Mouse (Mus musculus): ENCODE results near the gene Gm45521. TPM values are rescaled to one million over a fixed set of nuclear protein-coding genes. Genes with fewer than 3 reads are reported as not detected.

Gene Gm45521
- polyA plus RNA-seq, 1 experiment from 2014 or later, result not detected

DNA sequence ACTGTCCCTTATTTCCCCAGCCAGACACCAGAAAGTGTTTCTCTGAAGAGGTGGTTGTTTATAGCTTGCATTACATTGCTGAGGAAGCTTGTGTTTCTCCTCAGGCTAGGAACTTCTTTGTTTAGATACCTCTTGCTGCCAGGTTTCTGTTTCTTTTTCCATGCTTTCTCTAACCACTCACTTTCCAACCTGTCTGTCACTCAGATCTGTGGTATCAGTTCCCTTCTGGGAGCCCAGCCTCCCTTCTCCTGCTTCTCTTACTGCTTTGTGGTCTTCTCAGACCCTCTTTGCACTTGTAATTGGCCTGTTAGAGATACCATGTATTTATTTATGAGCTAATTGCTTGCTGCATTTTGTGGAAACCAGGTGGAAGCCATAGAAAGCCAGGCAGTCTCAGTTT lies 33.5 kb upstream of the Gm45521 start:
- no peak overlapping the region for H3K27ac ChIP-seq (replicated peaks; ENCODE audit: low read depth, low read length)
- no peak for ATAC-seq (replicated peaks; ENCODE audit: insufficient number of reproducible peaks, low FRiP score, low TSS enrichment, low read depth)
- no peaks in the 10 kb centered on the region; the same call in none of the 2 replicates for H3K36me3 ChIP-seq (replicated peaks; ENCODE audit: control insufficient read depth, insufficient read depth, low read depth, low read length)

DNA sequence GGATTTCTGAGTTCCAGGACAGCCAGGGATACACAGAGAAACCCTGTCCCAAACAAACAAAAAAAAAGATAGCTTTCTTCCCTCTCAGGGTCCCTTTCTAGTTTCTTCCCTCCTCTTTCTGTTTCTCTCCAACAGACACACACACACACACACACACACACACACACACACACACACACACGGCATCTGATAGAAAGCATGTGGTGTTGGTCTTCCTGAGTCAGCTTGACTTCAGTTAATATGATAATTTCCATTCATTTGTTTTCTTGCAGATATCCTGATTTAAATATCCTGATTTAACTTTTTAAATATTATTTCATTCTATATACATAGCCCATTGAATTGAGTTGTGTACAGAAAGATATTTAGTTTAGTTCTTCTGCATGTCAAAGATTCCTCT lies 28.7 kb upstream of the Gm45521 start:
- DNase-seq (ENCODE audit: low spot score), result no peak
- no peak overlapping the region for H3K27ac ChIP-seq (replicated peaks; ENCODE audit: low read depth, low read length)
- ATAC-seq (replicated peaks; ENCODE audit: insufficient number of reproducible peaks, low FRiP score, low TSS enrichment, low read depth), result no peak
- H3K9me3 ChIP-seq (replicated peaks; ENCODE audit: control insufficient read depth, low read length), result no peaks in the 10 kb centered on the region
- no peaks in the 10 kb centered on the region for H3K27me3 ChIP-seq (ENCODE audit: control insufficient read depth, insufficient read depth, low read length)
- no peaks in the 10 kb centered on the region for H3K4me1 ChIP-seq (ENCODE audit: control insufficient read depth, insufficient read depth, low read length)
- 80% methylated on average over 1 of the region's 1 CpGs for WGBS
- no peak overlapping the region for H3K4me3 ChIP-seq (ENCODE audit: low read depth, low read length)
- no peak overlapping the region for H3K4me2 ChIP-seq (ENCODE audit: low read depth, low read length)
- no peak overlapping the region for H3K9ac ChIP-seq (replicated peaks; ENCODE audit: low read length)
- H3K36me3 ChIP-seq (replicated peaks; ENCODE audit: control insufficient read depth, insufficient read depth, low read depth, low read length), result peaks cover 2% of the 10 kb centered on the region

More for the DNA sequence above, 33.5 kb upstream of the Gm45521 start:
- Histone ChIP-seq H3K9ac (replicated peaks; ENCODE audit: low read length) (no peak overlapping the region), H3K4me2 (ENCODE audit: low read depth, low read length) (no peak overlapping the region), H3K4me3 (ENCODE audit: low read depth, low read length) (no peak overlapping the region), H3K4me1 (ENCODE audit: control insufficient read depth, insufficient read depth, low read length) (no peaks in the 10 kb centered on the region), H3K27me3 (ENCODE audit: control insufficient read depth, insufficient read depth, low read length) (no peaks in the 10 kb centered on the region), H3K9me3 (replicated peaks; ENCODE audit: control insufficient read depth, low read length) (no peaks in the 10 kb centered on the region)
- DNase-seq (ENCODE audit: low spot score), result no peak

DNA sequence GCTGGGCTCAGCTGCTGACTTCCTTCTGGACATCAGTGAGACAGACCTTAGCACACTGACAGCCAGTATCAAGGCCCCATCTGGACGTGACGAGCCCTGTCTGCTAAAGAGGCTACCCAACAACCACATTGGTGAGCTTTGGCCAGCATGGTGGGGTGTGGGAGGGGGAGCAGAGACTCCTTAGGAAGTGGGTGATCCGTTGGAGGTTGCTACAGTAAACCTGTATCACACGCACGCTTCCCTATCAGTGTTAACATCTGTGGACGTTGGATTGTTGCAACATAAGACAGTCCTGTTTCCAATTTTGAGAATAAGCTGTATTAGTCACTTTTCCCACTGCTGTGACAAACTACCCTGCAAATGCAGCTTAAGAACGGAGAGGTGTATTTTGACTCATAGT lies 28.1 kb upstream of the Gm45521 start:
- no peak overlapping the region for H3K4me3 ChIP-seq (ENCODE audit: low read depth, low read length)
- H3K27ac ChIP-seq (replicated peaks; ENCODE audit: low read depth, low read length), result no peak overlapping the region
- no peak overlapping the region for H3K4me2 ChIP-seq (ENCODE audit: low read depth, low read length)
- 87% methylated on average over 7 of the region's 7 CpGs for WGBS
- no peaks in the 10 kb centered on the region for H3K9me3 ChIP-seq (replicated peaks; ENCODE audit: control insufficient read depth, low read length)
- no peaks in the 10 kb centered on the region for H3K27me3 ChIP-seq (ENCODE audit: control insufficient read depth, insufficient read depth, low read length)
- ATAC-seq (replicated peaks; ENCODE audit: insufficient number of reproducible peaks, low FRiP score, low TSS enrichment, low read depth), result no peak
- no peaks in the 10 kb centered on the region for H3K4me1 ChIP-seq (ENCODE audit: control insufficient read depth, insufficient read depth, low read length)
- no peak overlapping the region for H3K9ac ChIP-seq (replicated peaks; ENCODE audit: low read length)
- H3K36me3 ChIP-seq (replicated peaks; ENCODE audit: control insufficient read depth, insufficient read depth, low read depth, low read length), result peaks cover 2% of the 10 kb centered on the region
- no peak for DNase-seq (ENCODE audit: low spot score)

DNA sequence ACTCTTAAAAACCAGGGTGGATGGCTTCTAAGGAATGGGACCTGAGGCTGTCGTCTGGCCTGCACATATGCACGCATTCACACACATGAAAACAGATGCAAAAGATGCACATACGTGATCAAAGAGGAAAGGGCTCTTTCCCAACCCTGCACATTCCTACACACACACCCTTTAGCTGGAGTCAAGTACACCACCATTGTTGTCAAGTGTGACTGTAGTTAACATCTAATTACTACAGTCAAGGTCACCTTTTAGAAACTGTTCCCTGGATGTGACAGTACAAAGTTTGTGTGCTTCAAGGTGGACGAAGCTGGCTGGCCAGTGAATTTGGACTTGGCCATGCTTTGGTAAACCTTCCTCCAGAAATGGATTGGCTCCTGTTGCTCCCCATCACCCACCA lies 24.9 kb upstream of the Gm45521 start:
- H3K4me3 ChIP-seq (ENCODE audit: low read depth, low read length), result no peak overlapping the region
- ATAC-seq (replicated peaks; ENCODE audit: insufficient number of reproducible peaks, low FRiP score, low TSS enrichment, low read depth), result no peak
- no peaks in the 10 kb centered on the region for H3K27me3 ChIP-seq (ENCODE audit: control insufficient read depth, insufficient read depth, low read length)
- DNase-seq (ENCODE audit: low spot score), result no peak
- H3K27ac ChIP-seq (replicated peaks; ENCODE audit: low read depth, low read length), result no peak overlapping the region
- 95% methylated on average over 4 of the region's 4 CpGs for WGBS
- H3K36me3 ChIP-seq (replicated peaks; ENCODE audit: control insufficient read depth, insufficient read depth, low read depth, low read length), result peaks cover 2% of the 10 kb centered on the region
- H3K9me3 ChIP-seq (replicated peaks; ENCODE audit: control insufficient read depth, low read length), result no peaks in the 10 kb centered on the region
- no peak overlapping the region for H3K9ac ChIP-seq (replicated peaks; ENCODE audit: low read length)
- no peak overlapping the region for H3K4me2 ChIP-seq (ENCODE audit: low read depth, low read length)
- no peaks in the 10 kb centered on the region for H3K4me1 ChIP-seq (ENCODE audit: control insufficient read depth, insufficient read depth, low read length)

DNA sequence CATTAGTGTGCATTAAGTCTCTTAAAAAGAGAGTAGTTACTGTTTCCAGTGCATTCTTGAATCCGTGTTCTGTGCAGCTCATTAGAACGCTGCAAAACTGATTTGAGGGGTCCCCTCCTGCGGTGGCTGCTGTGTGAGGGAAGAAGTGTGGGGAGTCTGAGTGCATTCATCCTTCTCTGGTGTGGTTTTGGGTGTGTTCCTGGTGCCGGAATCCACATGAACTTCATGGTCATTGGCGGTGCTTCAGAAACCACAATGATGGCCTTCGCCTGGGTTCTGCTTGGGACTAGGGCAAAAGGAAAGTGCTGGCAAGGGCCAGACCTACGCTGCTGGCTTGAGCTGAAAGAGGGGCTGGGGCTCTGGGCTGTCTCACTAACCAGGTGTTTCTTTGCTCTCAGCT lies 22.9 kb upstream of the Gm45521 start:
- Histone ChIP-seq H3K4me2 (ENCODE audit: low read depth, low read length) (no peak overlapping the region), H3K27me3 (ENCODE audit: control insufficient read depth, insufficient read depth, low read length) (no peaks in the 10 kb centered on the region), H3K9me3 (replicated peaks; ENCODE audit: control insufficient read depth, low read length) (no peaks in the 10 kb centered on the region), H3K36me3 (replicated peaks; ENCODE audit: control insufficient read depth, insufficient read depth, low read depth, low read length) (peaks cover 2% of the 10 kb centered on the region), H3K27ac (replicated peaks; ENCODE audit: low read depth, low read length) (no peak overlapping the region), H3K4me3 (ENCODE audit: low read depth, low read length) (no peak overlapping the region), H3K4me1 (ENCODE audit: control insufficient read depth, insufficient read depth, low read length) (no peaks in the 10 kb centered on the region), H3K9ac (replicated peaks; ENCODE audit: low read length) (no peak overlapping the region)
- no peak for DNase-seq (ENCODE audit: low spot score)
- no peak for ATAC-seq (replicated peaks; ENCODE audit: insufficient number of reproducible peaks, low FRiP score, low TSS enrichment, low read depth)
- 94% methylated on average over 7 of the region's 7 CpGs for WGBS

DNA sequence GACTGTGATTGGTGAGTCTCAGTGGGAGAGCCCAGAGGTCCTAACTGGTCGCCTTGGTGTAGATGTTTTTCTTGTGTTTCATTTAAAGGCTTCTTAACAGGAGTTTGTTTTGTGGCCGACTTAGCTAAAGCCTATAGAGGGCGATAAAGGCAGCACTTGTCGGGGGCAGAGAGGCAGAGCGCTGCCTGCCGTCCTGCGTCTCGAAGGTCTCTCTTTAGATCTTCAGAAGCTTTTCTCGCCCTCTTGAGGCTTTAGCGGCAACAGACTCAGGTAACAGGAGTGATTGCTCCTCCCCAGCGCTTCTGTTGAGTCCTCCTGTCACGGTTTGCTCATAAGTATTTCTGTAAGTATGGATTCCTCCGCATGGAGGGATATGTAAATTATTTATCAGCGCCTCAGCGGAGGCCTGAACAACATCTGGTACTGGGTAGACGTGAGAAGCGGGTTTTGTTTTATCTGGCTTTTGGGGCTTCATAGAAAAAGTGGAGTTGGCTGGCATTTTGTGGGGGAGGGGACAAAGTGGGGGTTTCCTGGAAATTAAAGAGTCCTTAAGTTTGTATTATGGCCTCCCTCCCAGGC lies 19.9 kb upstream of the Gm45521 start:
- DNase-seq (ENCODE audit: low spot score), result peak; percentile 70
- no peaks in the 10 kb centered on the region for H3K27me3 ChIP-seq (ENCODE audit: control insufficient read depth, insufficient read depth, low read length)
- H3K9me3 ChIP-seq (replicated peaks; ENCODE audit: control insufficient read depth, low read length), result no peaks in the 10 kb centered on the region
- H3K27ac ChIP-seq (replicated peaks; ENCODE audit: low read depth, low read length), result no peak overlapping the region
- H3K4me1 ChIP-seq (ENCODE audit: control insufficient read depth, insufficient read depth, low read length), result no peaks in the 10 kb centered on the region
- H3K36me3 ChIP-seq (replicated peaks; ENCODE audit: control insufficient read depth, insufficient read depth, low read depth, low read length), result no peaks in the 10 kb centered on the region; the same call in 1 of the 2 replicates
- 0 out of 2 replicates have a peak, but pooled peaks have one; percentile 38 for ATAC-seq (replicated peaks; ENCODE audit: insufficient number of reproducible peaks, low FRiP score, low TSS enrichment, low read depth)
- 23% methylated on average over 17 of the region's 17 CpGs for WGBS
- H3K4me3 ChIP-seq (ENCODE audit: low read depth, low read length), result no peak overlapping the region
- no peak overlapping the region for H3K4me2 ChIP-seq (ENCODE audit: low read depth, low read length)
- no peak overlapping the region for H3K9ac ChIP-seq (replicated peaks; ENCODE audit: low read length)

DNA sequence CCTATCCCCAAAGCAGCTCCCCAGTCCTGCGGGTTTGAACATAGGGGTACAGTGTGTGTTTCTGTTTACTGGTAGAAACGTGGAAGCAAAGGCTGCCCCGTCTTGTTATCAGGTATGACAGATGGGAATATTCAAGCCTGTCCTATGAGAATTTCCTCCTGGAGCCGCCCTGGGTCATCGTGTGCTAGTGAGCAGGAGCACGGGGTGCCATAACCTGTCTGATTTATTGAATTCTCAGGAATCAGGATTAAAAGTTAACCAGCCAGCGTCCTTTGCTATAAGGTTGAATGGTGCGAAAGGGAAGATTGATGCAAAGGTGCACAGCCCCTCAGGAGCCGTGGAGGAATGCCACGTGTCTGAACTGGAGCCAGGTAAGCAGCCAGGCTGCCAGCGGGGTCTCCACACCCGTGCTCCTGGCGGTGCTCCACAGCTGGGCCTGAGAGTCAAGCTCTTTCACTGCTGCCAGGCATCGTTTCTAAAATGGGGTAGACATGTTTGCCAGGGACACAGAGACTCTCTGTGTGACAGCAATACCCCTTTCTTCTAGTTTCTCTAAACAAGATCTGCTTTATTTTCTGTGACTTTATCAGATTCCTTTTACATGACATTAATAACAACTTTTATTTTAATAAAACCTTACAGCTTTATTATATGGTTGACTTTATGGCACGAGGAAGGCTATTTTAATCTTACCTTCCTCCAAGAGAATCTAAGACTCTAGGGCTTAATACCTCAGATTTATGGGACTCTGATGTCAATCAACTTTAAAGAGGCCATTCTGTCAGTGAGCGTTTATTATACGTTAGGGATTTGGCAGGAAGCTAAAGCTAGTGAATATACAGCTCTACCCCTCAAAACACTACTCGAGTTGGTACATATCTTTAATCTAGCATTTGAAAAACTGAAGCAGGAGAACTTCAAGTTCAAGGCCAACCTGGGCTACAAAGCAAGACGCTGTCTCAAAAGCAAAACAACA lies 18.0 kb upstream of the Gm45521 start:
- no peak overlapping the region for H3K27ac ChIP-seq (replicated peaks; ENCODE audit: low read depth, low read length)
- no peaks in the 10 kb centered on the region for H3K27me3 ChIP-seq (ENCODE audit: control insufficient read depth, insufficient read depth, low read length)
- no peaks in the 10 kb centered on the region; the same call in 1 of the 2 replicates for H3K36me3 ChIP-seq (replicated peaks; ENCODE audit: control insufficient read depth, insufficient read depth, low read depth, low read length)
- no peak for ATAC-seq (replicated peaks; ENCODE audit: insufficient number of reproducible peaks, low FRiP score, low TSS enrichment, low read depth)
- H3K9me3 ChIP-seq (replicated peaks; ENCODE audit: control insufficient read depth, low read length), result no peaks in the 10 kb centered on the region
- no peak overlapping the region for H3K4me3 ChIP-seq (ENCODE audit: low read depth, low read length)
- H3K9ac ChIP-seq (replicated peaks; ENCODE audit: low read length), result no peak overlapping the region
- H3K4me1 ChIP-seq (ENCODE audit: control insufficient read depth, insufficient read depth, low read length), result no peaks in the 10 kb centered on the region
- DNase-seq (ENCODE audit: low spot score), result no peak
- no peak overlapping the region for H3K4me2 ChIP-seq (ENCODE audit: low read depth, low read length)
- 89% methylated on average over 19 of the region's 19 CpGs for WGBS

DNA sequence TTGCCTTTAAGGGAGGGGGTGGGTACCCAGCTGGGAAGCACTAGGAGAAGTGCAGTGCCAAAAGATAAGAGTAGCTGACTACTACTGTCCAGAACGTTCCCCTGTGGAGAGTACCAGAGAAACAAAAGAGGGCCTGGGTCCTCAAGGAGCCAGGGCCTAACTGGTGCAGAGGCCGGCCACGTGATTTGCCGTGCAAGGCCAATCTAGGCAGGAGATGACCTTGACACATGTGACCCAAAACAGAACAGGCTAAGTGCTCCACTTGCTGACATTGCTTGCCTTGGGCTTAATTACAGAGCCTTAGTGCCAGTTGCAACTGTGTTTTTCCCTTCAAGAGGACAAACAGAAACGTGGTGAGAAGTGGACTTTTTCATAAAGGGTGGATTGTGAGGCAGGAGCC lies 15.7 kb upstream of the Gm45521 start:
- Histone ChIP-seq H3K27ac (replicated peaks; ENCODE audit: low read depth, low read length) (no peak overlapping the region), H3K4me3 (ENCODE audit: low read depth, low read length) (no peak overlapping the region), H3K4me1 (ENCODE audit: control insufficient read depth, insufficient read depth, low read length) (no peaks in the 10 kb centered on the region), H3K4me2 (ENCODE audit: low read depth, low read length) (no peak overlapping the region), H3K9me3 (replicated peaks; ENCODE audit: control insufficient read depth, low read length) (no peaks in the 10 kb centered on the region), H3K9ac (replicated peaks; ENCODE audit: low read length) (no peak overlapping the region), H3K27me3 (ENCODE audit: control insufficient read depth, insufficient read depth, low read length) (no peaks in the 10 kb centered on the region), H3K36me3 (replicated peaks; ENCODE audit: control insufficient read depth, insufficient read depth, low read depth, low read length) (no peaks in the 10 kb centered on the region; the same call in 1 of the 2 replicates)
- WGBS, result 75% methylated on average over 5 of the region's 5 CpGs
- DNase-seq (ENCODE audit: low spot score), result no peak
- ATAC-seq (replicated peaks; ENCODE audit: insufficient number of reproducible peaks, low FRiP score, low TSS enrichment, low read depth), result no peak
